Mouse (Mus musculus): Measurements from ENCODE around the gene Eif4e2. TPM values are rescaled to one million over a fixed set of nuclear protein-coding genes. Genes with fewer than 3 reads are reported as not detected.

The Eif4e2 gene
- total and polyA plus RNA-seq, 3 experiments = 175 to 264 (median 228) TPM

DNA sequence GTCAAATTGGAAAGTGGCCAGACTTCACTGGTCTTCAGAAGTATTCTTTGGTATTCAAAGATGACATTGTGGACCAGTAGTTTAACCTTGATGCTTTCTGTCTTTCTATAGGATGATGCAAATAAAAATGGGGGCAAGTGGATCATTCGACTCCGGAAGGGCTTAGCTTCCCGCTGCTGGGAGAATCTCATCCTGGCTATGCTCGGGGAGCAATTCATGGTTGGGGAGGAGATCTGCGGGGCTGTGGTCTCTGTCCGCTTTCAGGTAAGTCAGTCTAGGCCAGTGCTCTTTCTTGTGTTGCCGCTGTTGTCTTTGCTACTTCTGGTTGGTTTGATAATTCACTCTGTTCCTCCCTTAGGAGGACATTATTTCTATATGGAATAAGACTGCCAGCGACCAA lies 12.0 kb downstream of the Eif4e2 start:
- H3K4me1 ChIP-seq (ENCODE audit: control insufficient read depth in 1 of 2, insufficient read depth in 2 of 2) = no peaks in the 10 kb centered on the region
- H3K4me3 ChIP-seq (replicated peaks in 1 of 3; ENCODE audit: low read depth in 2 of 3, low read length in 2 of 3, poor library complexity in 1 of 3) = no peak overlapping the region
- no peak overlapping the region for H3K9ac ChIP-seq (ENCODE audit: insufficient read depth, low read depth)
- H3K4me2 ChIP-seq (ENCODE audit: insufficient read depth, low read depth, poor library complexity, severe bottlenecking) = no peak overlapping the region
- peaks cover 78 to 98% of the 10 kb centered on the region in 2 experiments for H3K36me3 ChIP-seq (replicated peaks in 1 of 2; ENCODE audit: control insufficient read depth in 1 of 2, insufficient read depth in 1 of 2, low read length in 1 of 2)
- DNase-seq (ENCODE audit: extremely low read depth) = no peak
- dilution Hi-C loops (cut with MboI; ENCODE audit: extremely low pct_ligation_motif_present, extremely low pct_unique_long_range_greater_than_20kb, low sequenced_read_pairs) (no loop called here), in situ Hi-C loops (cut with MboI; ENCODE audit: low pct_ligation_motif_present, low pct_unique_long_range_greater_than_20kb, low sequenced_read_pairs) (no loop called here)
- H3K27me3 ChIP-seq (replicated peaks) = no peaks in the 10 kb centered on the region
- peaks cover 4% of the 10 kb centered on the region; the same call in 1 of the 2 replicates for H3K79me2 ChIP-seq (replicated peaks; ENCODE audit: control insufficient read depth, extremely low read depth, insufficient read depth, poor library complexity, severe bottlenecking)
- TF ChIP-seq POLR2AphosphoS2 (IDR thresholded peaks at IDR 0.05; ENCODE audit: low read depth, low read length) (no peak), JUN (IDR thresholded peaks at IDR 0.05; ENCODE audit: insufficient read depth, low read depth, low read length) (no peak), MAX (IDR thresholded peaks at IDR 0.05; ENCODE audit: low read length) (no peak)
- H3K27ac ChIP-seq (ENCODE audit: insufficient read depth, low read depth) = no peak overlapping the region
- no peaks in the 10 kb centered on the region for H3K9me3 ChIP-seq (replicated peaks; ENCODE audit: low read length)

- Histone ChIP-seq H3K36me3 (replicated peaks in 1 of 2; ENCODE audit: control insufficient read depth in 1 of 2, insufficient read depth in 1 of 2, low read length in 1 of 2) (peaks cover 77 to 98% of the 10 kb centered on the region in 2 experiments), H3K9ac (ENCODE audit: insufficient read depth, low read depth) (no peak overlapping the region), H3K79me2 (replicated peaks; ENCODE audit: control insufficient read depth, extremely low read depth, insufficient read depth, poor library complexity, severe bottlenecking) (peaks cover 4% of the 10 kb centered on the region; the same call in 1 of the 2 replicates), H3K4me2 (ENCODE audit: insufficient read depth, low read depth, poor library complexity, severe bottlenecking) (no peak overlapping the region), H3K9me3 (replicated peaks; ENCODE audit: low read length) (no peaks in the 10 kb centered on the region), H3K27me3 (replicated peaks) (no peaks in the 10 kb centered on the region), H3K4me3 (replicated peaks in 1 of 3; ENCODE audit: low read depth in 2 of 3, low read length in 2 of 3, poor library complexity in 1 of 3) (no peak overlapping the region), H3K4me1 (ENCODE audit: control insufficient read depth in 1 of 2, insufficient read depth in 2 of 2) (no peaks in the 10 kb centered on the region), H3K27ac (ENCODE audit: insufficient read depth, low read depth) (no peak overlapping the region)
- in situ Hi-C loops (cut with MboI; ENCODE audit: low pct_ligation_motif_present, low pct_unique_long_range_greater_than_20kb, low sequenced_read_pairs) (no loop called here), dilution Hi-C loops (cut with MboI; ENCODE audit: extremely low pct_ligation_motif_present, extremely low pct_unique_long_range_greater_than_20kb, low sequenced_read_pairs) (no loop called here)
- no peak for DNase-seq (ENCODE audit: extremely low read depth)
- TF ChIP-seq ZC3H11A (IDR thresholded peaks at IDR 0.05; ENCODE audit: low read depth, low read length) (no peak), GABPA (IDR thresholded peaks at IDR 0.05; ENCODE audit: insufficient replicate concordance, low read depth, low read length) (no peak), TBP (conservative IDR thresholded peaks at IDR 0.05; ENCODE audit: low read depth, low read length) (no peak), ZKSCAN1 (IDR thresholded peaks at IDR 0.05; ENCODE audit: borderline replicate concordance, low read depth, low read length) (no peak), RCOR1 (conservative IDR thresholded peaks at IDR 0.05; ENCODE audit: low read depth, low read length) (no peak), POLR2A (IDR thresholded peaks at IDR 0.05; ENCODE audit: low read depth, low read length) (no peak), ETS1 (conservative IDR thresholded peaks at IDR 0.05; ENCODE audit: low read depth, low read length) (no peak), JUN (IDR thresholded peaks at IDR 0.05; ENCODE audit: insufficient read depth, low read depth, low read length) (no peak), JUND (conservative IDR thresholded peaks at IDR 0.05; ENCODE audit: low read depth, low read length) (no peak), USF1 (IDR thresholded peaks at IDR 0.05; ENCODE audit: low read depth, low read length) (no peak), MAFK (IDR thresholded peaks at IDR 0.05; ENCODE audit: insufficient replicate concordance, low read length) (no peak), TCF12 (IDR thresholded peaks at IDR 0.05; ENCODE audit: low read depth, low read length) (no peak), KAT2A (IDR thresholded peaks at IDR 0.05; ENCODE audit: insufficient replicate concordance, low read length) (no peak), SMC3 (IDR thresholded peaks at IDR 0.05; ENCODE audit: low read depth, low read length) (no peak), NRF1 (IDR thresholded peaks at IDR 0.05; ENCODE audit: low read depth, low read length) (no peak)
These were observed 12.9 kb downstream of the Eif4e2 start for GRCm38 (mm10) chr1:87226409-87227159.

Data from CH12.LX (cell line).